Mouse (Mus musculus) heart, postnatal 0 days (tissue): ENCODE data around the gene Pcsk5.

Experiments
- CTCF ChIP-seq: IDR thresholded peaks from 2 replicates; pipeline ENCODE4 v1.5.1; 2016; ENCODE audit warnings: antibody characterized with exemption, control low read depth, low read depth
- EP300 ChIP-seq: IDR thresholded peaks from 2 replicates; pipeline ENCODE4 v1.6.1; 2016; ENCODE audit warnings: antibody characterized with exemption, low read depth

GRCm38 (mm10) chr19:17615646-17616045 lies 221.8 kb downstream of the Pcsk5 start:
- no peak for TF ChIP-seq CTCF
- no peak for TF ChIP-seq EP300
